Mouse (Mus musculus) ovary, postnatal 10 days (tissue): ENCODE results near the gene Dusp5.
"Not testable (repeated sequence)": the region's sequence is repeated elsewhere in the genome, so short reads cannot be mapped to it uniquely, and the experiment has no call there.

Source experiments
- DNase-seq: peaks from one replicate; pipeline ENCODE4 v3.0.0; 2022; ENCODE audit warnings: low spot score

Dusp5 gene

DNA sequence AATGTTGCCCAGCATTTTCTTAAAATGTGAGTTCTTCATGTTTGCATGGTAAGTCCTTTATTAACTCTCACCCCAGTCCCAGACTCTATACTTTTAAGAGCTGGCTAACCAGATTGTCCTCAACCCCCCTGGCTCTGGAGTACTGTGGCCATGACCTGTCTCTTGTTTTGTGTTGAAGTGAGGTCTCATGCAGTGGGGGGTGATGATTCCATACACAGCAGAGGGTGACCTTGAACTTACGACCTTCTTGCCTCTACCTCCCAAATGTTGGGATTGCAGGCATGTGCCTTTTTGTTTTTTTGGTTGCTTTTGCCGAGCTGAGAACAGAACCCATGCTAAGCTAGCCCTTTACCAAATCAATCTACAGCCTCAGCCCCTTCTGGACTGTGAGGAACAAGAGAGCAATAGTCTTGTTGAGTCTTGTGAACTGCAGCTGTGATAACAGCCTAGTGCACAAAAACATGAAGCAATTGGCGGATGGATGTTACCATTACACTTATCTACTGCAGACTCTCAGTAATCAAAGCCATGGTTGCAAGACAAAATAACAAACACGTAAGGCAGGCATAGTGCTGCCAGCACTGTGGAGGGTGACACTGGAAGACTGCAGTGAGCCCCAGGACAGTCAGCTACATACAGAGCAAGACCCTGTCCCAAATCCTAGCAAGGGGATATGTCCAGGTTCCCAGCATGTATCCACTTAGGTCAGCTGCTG lies 46.5 kb downstream of the Dusp5 start:
- DNase-seq: no peak

- DNase-seq: no peak
Measured at GRCm38 (mm10) chr19:53576061-53576460, 47.2 kb downstream of the Dusp5 start.

DNA sequence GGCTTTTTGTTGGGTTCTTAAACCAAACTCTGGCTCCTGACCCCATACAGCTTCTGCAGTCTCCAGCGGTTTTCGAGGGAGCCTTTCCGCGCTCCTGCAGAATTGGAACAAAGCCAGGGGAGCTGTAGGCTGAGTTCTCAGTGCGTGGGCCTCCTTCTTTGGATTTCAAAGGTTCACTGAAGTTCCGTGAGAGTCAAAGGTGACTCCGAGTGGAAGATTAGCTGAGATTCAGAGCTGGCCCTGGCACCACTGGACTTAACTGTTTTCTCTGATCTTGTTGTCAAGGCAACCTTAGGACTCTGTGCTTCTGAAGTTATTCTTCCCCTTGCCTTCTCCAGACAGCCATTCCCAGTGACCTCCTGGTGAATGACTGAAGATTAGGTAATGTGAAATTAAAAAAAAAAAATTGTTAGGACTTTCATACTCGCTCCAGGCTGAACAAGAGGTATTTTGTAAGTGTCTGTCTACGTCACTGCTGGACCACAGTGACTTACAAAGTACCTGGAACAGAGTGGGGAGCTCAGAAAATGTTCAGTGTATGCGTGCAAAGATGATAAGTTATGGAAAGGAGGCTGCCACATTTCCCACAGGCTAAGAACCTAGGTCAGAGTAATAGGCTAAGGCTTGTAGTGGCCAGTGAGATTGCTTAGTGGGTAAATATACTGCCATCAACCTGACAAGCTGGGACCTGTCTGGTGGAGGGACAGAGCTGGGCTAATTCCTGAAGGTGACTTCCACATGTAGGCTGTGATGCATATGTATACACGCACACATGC lies 48.3 kb downstream of the Dusp5 start:
- DNase-seq: no peak

DNA sequence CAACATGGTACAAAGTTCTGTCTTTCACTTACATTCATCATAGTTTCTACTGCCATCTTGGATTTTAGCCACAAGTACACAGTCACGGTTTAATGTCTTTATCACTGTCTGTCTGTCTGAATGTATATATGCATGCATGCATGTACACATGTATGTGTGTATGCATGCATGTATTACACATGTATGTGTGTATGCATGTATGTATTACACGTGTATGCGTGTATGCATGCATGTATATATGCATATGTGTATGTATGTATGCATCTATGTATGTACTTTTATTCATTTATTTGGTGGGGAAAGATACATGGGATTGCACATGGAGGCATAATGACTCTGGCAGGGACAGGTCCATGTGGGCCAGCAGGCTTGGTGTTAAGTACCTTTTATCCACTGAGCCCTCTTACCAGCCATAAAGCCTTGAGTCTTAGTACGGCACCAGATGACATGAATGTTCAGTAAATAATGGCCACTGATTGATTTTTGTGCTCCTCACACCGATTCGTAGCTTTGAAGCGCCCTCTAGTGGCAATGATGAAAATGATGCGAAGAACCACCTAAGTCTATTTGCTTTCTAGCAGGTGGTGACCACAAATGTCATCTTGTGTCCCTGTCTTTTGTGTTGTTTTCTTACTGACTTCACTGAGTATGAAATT lies 49.8 kb downstream of the Dusp5 start:
- no peak for DNase-seq

- DNase-seq: not testable (repeated sequence)
Measured at GRCm38 (mm10) chr19:53580271-53580670, 51.4 kb downstream of the Dusp5 start.

DNA sequence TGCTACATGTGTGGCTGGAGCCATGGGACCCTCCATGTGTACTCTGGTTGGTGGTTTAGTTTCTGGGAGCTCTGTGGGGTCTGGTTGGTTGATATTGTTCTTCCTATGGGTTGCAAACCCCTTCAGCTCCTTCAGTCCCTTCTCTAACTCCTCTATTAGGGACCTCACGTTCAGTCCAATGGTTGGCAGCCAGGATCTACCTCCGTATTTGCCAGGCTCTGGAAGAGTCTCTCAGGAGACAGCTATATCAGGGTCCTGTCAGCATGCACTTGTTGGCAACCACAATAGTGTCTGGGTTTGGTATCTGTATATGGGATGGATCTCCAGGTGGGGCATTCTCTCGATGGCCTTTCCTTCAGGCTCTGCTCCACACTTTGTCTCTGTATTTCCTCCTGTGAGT lies 58.8 kb downstream of the Dusp5 start:
- DNase-seq: not testable (repeated sequence)

- DNase-seq: not testable (repeated sequence)
Measured at GRCm38 (mm10) chr19:53588968-53589367, 60.1 kb downstream of the Dusp5 start, which contains the start of gene Nutf2-ps1. TSS of gene Nutf2-ps1 (minus strand) at chr19:53589068.
